Mouse (Mus musculus) testis, adult 2 months (tissue): ENCODE measurements around the gene Alkbh2. TPM values are rescaled to one million over a fixed set of nuclear protein-coding genes. Genes with fewer than 3 reads are reported as not detected.

Experiments
- H3K27ac ChIP-seq: fragments of 200-500 bp; 2 replicates; pipeline ENCODE4 v1.5.1; 2012; ENCODE audit warnings: low read depth, low read length; ENCODE audit not compliant: control insufficient read depth, insufficient read depth
- H3K27me3 ChIP-seq: fragments of 200-500 bp; 2 replicates; pipeline ENCODE4 v1.6.1; 2012; ENCODE audit warnings: mild to moderate bottlenecking, low read length, moderate library complexity; ENCODE audit not compliant: control insufficient read depth, insufficient read depth
- H3K36me3 ChIP-seq: fragments of 200-500 bp; 2 replicates; pipeline ENCODE4 v1.6.1; 2012; ENCODE audit warnings: mild to moderate bottlenecking, low read length; ENCODE audit not compliant: control insufficient read depth, insufficient read depth
- H3K4me1 ChIP-seq: fragments of 200-500 bp; 2 replicates; pipeline ENCODE4 v1.6.1; 2012; ENCODE audit warnings: low read length; ENCODE audit not compliant: control insufficient read depth, insufficient read depth
- H3K4me3 ChIP-seq: fragments of 200-500 bp; 2 replicates; pipeline ENCODE4 v1.5.1; 2012; ENCODE audit warnings: low read depth, mild to moderate bottlenecking, low read length, moderate library complexity, mixed read lengths; ENCODE audit not compliant: control insufficient read depth
- CTCF ChIP-seq: fragments of 200-500 bp; IDR thresholded peaks from 2 replicates; pipeline ENCODE4 v1.5.1; 2012; ENCODE audit warnings: low read depth, mild to moderate bottlenecking, inconsistent platforms, low read length, moderate library complexity; ENCODE audit not compliant: control insufficient read depth, insufficient read depth, insufficient replicate concordance
- POLR2A ChIP-seq: fragments of 200-500 bp; IDR thresholded peaks from 2 replicates; pipeline ENCODE4 v1.6.1; 2012; ENCODE audit warnings: low read depth, mild to moderate bottlenecking, inconsistent platforms, low read length, moderate library complexity; ENCODE audit not compliant: control insufficient read depth
- polyA plus RNA-seq: library from polyadenylated mRNA; depleted of rRNA; stranded (reverse); fragments of >200 nt; gene quantifications from 2 replicates; pipeline ENCODE4 v1.2.3, GENCODE M21; 2012; rRNA removed

The Alkbh2 gene
- polyA plus RNA-seq, 1 experiment, result 2.2 TPM

GRCm38 (mm10) chr5:114091057-114091807 lies 36.8 kb downstream of the Alkbh2 start, which contains the start of gene Svop:
Svop (minus strand) TSS chr5:114091570.
- peaks cover 4% of the 10 kb centered on the region for H3K4me1 ChIP-seq
- no peaks in the 10 kb centered on the region for H3K27me3 ChIP-seq
- H3K36me3 ChIP-seq, result no peaks in the 10 kb centered on the region
- no peak within 1 kb of the TSS for H3K4me3 ChIP-seq
- TF ChIP-seq POLR2A (no peak), CTCF (no peak)
- no peak within 1 kb of the TSS for H3K27ac ChIP-seq

- no peaks in the 10 kb centered on the region for H3K36me3 ChIP-seq
- H3K27me3 ChIP-seq, result no peaks in the 10 kb centered on the region
- H3K4me1 ChIP-seq, result peaks cover 7% of the 10 kb centered on the region
- no peak overlapping the region for H3K4me3 ChIP-seq
- TF ChIP-seq CTCF (no peak), POLR2A (no peak)
- no peak overlapping the region for H3K27ac ChIP-seq
Measured at GRCm38 (mm10) chr5:114090421-114091013, 37.5 kb downstream of the Alkbh2 start.

GRCm38 (mm10) chr5:114087875-114088480 lies 40.0 kb downstream of the Alkbh2 start:
- Histone ChIP-seq H3K4me3 (no peak overlapping the region), H3K4me1 (peaks cover 14% of the 10 kb centered on the region), H3K36me3 (no peaks in the 10 kb centered on the region), H3K27me3 (no peaks in the 10 kb centered on the region), H3K27ac (no peak overlapping the region)
- TF ChIP-seq CTCF (no peak), POLR2A (no peak)

- Histone ChIP-seq H3K27me3 (no peaks in the 10 kb centered on the region), H3K27ac (peak overlapping the region; percentile 25; the same call in 1 of the 2 replicates), H3K4me1 (peaks cover 10% of the 10 kb centered on the region), H3K36me3 (no peaks in the 10 kb centered on the region), H3K4me3 (peak overlapping the region; percentile 64)
- TF ChIP-seq POLR2A (no peak), CTCF (no peak)
Measured at GRCm38 (mm10) chr5:114085501-114085900, 42.5 kb downstream of the Alkbh2 start.

- no peak overlapping the region for H3K27ac ChIP-seq
- no peaks in the 10 kb centered on the region for H3K36me3 ChIP-seq
- TF ChIP-seq CTCF (no peak), POLR2A (no peak)
- no peaks in the 10 kb centered on the region for H3K27me3 ChIP-seq
- no peaks in the 10 kb centered on the region for H3K4me1 ChIP-seq
- no peak overlapping the region for H3K4me3 ChIP-seq
Measured at GRCm38 (mm10) chr5:114077009-114077408, 51.0 kb downstream of the Alkbh2 start.

Other genes starting within 250 kb of the Alkbh2 start
- gene Coro1c, start 219.5 kb downstream of the Alkbh2 start, polyA plus RNA-seq, result 12.9 and 13.2 TPM in 2 replicates
- gene Ssh1, start 134.3 kb downstream of the Alkbh2 start, polyA plus RNA-seq, result 4.1 and 5.0 TPM in 2 replicates
- 0.06 and 0.40 TPM in 2 replicates for gene Dao, start 124.5 kb downstream of the Alkbh2 start, polyA plus RNA-seq
- 71.5 and 85.1 TPM in 2 replicates for gene Usp30, start 62.8 kb downstream of the Alkbh2 start, polyA plus RNA-seq
- 21.9 and 27.0 TPM in 2 replicates for gene Svop, start 36.6 kb downstream of the Alkbh2 start, polyA plus RNA-seq
- gene Ung, start 2.2 kb upstream of the Alkbh2 start, polyA plus RNA-seq, result 8.2 and 9.4 TPM in 2 replicates
- 3.0 and 4.6 TPM in 2 replicates for gene Acacb, start 18.3 kb upstream of the Alkbh2 start, polyA plus RNA-seq
- 0.28 and 0.49 TPM in 2 replicates for gene Foxn4, start 145.6 kb upstream of the Alkbh2 start, polyA plus RNA-seq
- gene Myo1h, start 160.9 kb upstream of the Alkbh2 start, polyA plus RNA-seq, result 2.8 and 3.1 TPM in 2 replicates